Mouse (Mus musculus) right cerebral cortex, postnatal 36 days (tissue): ENCODE data around the gene Nup98.
A peak's percentile ranks its signal among the peaks of the same experiment; 100 is the strongest.

Experiments
- DNase-seq, 2 experiments: peaks; one replicate each; pipeline ENCODE4 v3.0.0; 2022; ENCODE audit warnings: low spot score in 2 of 2, mixed read lengths in 1 of 2

Nup98 gene

GRCm38 (mm10) chr7:102229814-102230213, 19.8 kb upstream of the Nup98 start:
- no peak for DNase-seq

- no peak for DNase-seq
Observed at GRCm38 (mm10) chr7:102228049-102228670, 18.2 kb upstream of the Nup98 start.

- DNase-seq, result no peak
Observed at GRCm38 (mm10) chr7:102226051-102226450, 16.1 kb upstream of the Nup98 start.

GRCm38 (mm10) chr7:102223883-102224738, 14.1 kb upstream of the Nup98 start:
- DNase-seq, result no peak

GRCm38 (mm10) chr7:102222830-102223556, 13.0 kb upstream of the Nup98 start:
- peak in 1 of 2 experiments; percentile 36 for DNase-seq

GRCm38 (mm10) chr7:102222336-102222735, 12.4 kb upstream of the Nup98 start:
- no peak for DNase-seq

GRCm38 (mm10) chr7:102221899-102222298, 11.9 kb upstream of the Nup98 start:
- DNase-seq, result no peak

- DNase-seq, result no peak
Observed at GRCm38 (mm10) chr7:102211071-102211470, 1.1 kb upstream of the Nup98 start.

GRCm38 (mm10) chr7:102208806-102209363, 1.1 kb downstream of the Nup98 start:
- no peak for DNase-seq

DNA sequence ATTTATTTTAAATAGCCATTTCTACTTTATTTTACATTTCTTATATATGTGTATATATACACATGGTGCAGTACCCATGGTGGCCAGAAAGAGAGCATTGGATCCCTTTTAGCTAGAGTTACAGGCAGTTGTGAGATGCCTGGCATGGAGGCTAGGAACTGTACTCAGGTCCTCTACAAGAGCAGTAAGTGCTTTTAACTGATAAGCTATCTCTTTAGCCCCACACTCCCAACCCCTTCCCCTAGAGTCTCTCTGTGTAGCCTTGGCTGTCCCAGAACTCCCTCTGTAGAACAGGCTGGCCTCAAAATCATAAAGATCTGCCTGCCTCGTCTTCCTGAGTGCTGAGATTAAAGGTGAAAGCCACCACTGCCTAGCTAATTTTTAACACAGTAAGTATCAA, 4.3 kb downstream of the Nup98 start:
- DNase-seq, result no peak

DNA sequence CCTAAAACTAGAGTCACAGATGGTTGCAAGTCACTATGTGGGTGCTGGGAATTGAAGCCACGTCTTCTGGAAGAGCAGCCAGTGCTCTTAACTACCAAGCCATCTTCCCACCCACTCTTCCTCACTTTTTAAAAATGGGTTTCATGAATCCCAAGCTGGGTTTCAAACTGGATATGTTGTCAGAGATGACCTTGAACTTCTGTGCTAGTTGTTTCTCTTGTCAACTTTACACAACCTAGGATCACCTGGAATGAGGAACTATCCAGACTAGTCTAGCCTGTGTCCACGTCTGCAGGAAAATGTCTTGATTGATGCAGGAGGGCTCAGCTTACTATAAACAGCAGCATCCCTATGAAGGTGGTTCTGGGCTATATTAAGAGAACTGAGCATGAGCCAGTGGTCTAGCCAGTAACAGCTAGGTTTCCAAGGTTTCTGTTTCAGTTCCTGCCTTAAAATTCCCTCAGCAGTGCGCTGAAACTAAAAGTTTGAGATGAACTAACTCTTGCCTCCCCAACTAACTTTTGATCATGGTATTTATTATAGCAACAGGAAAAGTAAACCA, 5.6 kb downstream of the Nup98 start:
- no peak for DNase-seq

GRCm38 (mm10) chr7:102200996-102201785, 8.8 kb downstream of the Nup98 start:
- DNase-seq, result no peak

GRCm38 (mm10) chr7:102200576-102200975, 9.4 kb downstream of the Nup98 start:
- no peak for DNase-seq

DNA sequence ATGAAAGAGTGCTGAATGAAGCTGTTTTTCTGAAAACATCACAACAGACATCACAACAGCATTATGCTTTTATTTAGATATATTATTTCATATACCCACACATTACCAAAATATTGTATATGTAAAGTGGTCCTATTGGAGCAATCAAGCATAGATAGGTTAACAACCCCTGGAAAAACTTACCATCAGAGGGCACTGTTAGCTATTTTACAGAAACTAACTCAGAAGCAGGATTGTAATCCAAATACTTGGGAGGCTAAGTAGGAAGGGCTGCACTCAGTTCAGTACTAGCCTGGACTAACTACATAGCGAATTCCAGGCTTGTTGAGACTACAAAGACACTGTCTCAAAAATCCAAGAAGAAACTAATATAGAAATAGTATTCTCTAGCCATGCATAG, 17.6 kb downstream of the Nup98 start:
- DNase-seq, result no peak

DNA sequence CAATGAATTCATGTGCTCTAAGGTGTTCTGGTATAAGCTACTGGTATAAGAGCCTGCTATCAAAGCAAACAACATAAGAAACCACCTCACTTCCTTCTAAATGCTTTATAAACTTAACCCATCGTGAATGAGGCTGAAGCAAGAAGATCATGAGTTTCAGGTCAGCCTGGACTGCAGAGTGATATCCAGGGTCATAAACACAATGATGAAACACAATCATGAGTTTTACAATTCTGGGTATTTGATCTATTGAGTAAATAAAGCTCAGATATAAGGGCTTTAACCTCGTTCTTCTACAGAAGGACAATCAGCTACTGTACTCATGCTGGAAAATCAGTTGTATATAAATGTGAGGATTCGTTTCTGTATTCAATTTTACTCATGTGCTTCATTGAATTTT, 26.1 kb downstream of the Nup98 start:
- no peak for DNase-seq

DNA sequence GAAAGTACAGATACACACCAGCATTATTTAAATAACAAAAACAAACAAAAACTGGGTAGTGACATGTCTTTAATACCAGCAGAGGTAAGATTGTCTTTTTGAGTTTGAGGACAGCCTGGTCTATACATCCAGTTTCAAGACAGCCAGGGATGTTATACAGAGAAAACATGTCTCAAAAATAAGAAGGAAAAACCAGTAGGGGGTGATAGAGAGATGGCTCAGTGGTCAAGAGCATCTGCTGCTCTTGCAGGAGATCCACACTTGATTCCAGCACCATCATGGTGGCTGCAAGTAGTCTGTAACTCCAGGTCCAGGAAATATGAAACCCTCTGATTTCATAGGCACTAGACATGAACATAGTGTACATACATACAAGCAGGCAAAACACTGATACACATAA, 39.7 kb downstream of the Nup98 start:
- no peak for DNase-seq

GRCm38 (mm10) chr7:102153691-102154090, 56.3 kb downstream of the Nup98 start:
- DNase-seq, result no peak

- no peak for DNase-seq
Observed at GRCm38 (mm10) chr7:102137898-102138297, 72.1 kb downstream of the Nup98 start.

- DNase-seq, result no peak
Observed at GRCm38 (mm10) chr7:102137464-102137863, 72.5 kb downstream of the Nup98 start.

DNA sequence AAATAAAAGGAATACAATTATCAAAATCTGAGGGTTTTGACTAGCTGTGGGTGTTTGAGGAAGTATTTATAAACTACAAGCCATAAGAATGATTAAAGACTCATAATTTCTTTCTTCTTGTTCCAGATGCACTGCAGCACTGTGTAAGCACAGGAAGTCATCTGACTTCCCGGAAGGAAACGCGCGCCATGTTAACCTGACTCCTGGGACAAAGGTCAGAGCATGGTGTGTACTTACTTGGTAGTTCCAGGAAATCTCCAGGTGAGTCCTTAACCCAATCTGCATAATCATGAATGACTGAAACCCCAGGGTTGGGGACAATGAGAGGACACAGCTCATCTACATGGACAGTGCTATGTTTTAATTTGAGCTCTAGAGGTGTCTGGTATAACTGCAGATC, 77.6 kb downstream of the Nup98 start:
- DNase-seq, result no peak

- no peak for DNase-seq
Observed at GRCm38 (mm10) chr7:102120326-102120725, 89.7 kb downstream of the Nup98 start.
